Mouse (Mus musculus) ovary, postnatal 36 days (tissue): ENCODE measurements around the gene Lrrc23.
A peak's percentile ranks its signal among the peaks of the same experiment; 100 is the strongest.
"Not testable (repeated sequence)": the region's sequence is repeated elsewhere in the genome, so short reads cannot be mapped to it uniquely, and the experiment has no call there.

Experiments used
- DNase-seq: peaks from one replicate; pipeline ENCODE4 v3.0.0; 2022; ENCODE audit warnings: low spot score, mixed read lengths

The Lrrc23 gene

DNA sequence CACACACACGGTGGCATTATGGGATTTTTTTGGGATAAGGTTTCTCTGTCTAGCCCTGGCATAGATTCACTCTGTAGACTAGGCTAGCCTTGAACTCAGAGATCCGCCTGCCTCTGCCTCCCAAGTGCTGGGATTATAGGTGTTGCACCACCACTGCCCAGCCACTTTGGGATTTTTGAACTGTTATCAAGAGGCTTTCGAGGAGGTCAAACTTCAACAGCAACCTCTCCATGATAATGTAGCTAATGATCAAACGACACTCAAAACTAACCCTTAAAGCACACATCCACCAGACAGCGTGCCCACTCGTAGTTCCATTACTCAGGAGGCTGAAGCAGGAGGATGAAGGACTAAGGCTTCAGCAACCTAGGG is 28.4 kb upstream of the Lrrc23 start:
- no peak for DNase-seq

DNA sequence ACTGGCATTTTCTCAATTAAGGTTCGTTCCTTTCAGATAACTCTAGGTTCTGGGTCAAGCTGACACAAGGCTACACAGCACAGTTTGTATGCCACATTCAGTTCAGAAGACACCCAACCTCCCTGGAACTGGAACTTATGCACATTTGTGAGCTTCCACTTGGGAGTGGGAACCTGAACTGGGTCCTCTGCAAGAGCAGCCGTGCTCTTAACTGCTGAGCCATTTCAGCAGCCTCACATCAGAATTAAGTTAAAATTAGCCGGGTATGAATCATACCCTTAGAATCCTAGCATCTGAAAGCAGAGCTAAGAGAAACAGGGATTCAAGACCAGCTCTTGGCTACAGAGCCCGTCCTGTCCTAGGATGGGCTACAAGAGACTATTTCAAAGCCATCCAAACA is 27.8 kb upstream of the Lrrc23 start:
- DNase-seq = no peak

DNA sequence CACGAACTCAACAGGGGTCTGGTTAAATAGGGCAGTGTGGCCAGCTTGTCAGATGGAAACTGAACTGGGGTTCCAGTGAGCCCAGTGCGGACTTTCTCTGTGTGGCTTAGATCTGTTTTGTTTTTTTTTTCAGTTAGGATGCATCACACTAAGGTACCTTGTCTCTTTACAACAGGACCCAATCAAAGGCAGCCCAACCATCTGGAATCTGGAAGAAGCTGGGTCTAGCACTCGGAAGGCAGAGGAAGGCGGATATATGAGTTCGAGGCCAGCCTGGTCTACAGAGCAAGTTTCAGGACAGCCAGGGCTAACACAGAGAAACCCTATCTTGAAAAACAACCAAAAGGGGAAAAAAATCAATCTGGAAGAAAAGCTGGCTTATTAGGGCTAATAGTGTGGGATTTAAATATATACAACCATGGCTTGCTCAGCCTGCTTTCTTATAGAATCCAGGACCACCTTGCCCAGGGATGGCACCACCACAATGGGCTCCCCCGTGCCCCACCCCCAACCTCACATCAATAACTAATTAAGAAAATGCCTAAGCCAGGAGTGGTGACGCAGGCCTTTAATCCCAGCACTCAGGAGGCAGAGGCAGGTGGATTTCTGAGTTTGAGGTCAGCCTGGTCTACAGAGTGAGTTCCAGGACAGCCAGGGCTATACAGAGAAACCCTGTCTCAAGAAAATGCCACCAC is 27.1 kb upstream of the Lrrc23 start:
- no peak for DNase-seq

DNA sequence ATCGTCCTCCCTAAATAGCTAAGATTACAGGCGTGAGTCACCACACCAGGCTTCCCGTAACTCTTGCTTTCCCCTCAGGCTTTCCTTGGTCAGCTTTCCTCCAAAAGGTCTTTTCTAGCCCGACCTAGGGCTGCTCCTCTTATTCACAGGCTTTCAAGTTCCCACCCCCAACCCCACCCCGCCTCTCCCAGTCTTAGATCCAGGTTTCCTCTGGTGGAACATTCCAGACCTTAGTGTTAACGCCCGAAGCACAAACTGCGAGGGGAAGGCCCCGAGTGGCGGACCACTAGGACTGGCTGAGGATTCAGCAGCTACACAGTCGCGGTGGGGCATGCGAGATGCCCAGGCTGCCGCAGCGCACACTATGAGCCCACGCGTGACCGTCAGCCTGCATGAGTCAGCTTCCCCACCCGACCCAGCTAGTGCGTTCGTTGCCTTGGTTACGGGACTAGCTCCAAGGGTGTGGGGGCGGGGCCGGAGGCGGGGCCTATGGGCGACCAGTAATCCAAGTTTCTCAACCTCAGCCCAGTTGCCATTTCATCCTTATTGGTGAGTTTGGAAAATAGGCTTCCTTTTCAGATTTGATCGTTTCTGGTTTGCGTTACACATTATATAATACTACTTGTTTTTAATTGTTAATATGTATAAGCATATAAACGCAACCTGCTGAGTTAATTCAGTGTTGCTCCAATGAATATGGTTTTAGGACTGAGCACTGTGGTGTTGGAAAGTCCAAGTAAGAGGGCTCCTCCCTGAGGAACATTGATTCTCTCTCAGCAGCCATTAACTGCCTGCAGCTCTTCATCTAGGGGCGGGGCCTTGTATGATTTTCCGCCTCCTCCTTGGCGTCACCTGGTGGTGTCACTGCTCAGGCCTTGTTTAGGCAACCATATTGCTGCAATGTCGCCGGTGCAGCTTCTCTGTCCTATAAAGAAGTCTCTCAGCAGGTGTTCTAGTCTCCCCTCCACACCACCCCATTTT is 26.1 kb upstream of the Lrrc23 start:
- DNase-seq = peak; percentile 95

DNA sequence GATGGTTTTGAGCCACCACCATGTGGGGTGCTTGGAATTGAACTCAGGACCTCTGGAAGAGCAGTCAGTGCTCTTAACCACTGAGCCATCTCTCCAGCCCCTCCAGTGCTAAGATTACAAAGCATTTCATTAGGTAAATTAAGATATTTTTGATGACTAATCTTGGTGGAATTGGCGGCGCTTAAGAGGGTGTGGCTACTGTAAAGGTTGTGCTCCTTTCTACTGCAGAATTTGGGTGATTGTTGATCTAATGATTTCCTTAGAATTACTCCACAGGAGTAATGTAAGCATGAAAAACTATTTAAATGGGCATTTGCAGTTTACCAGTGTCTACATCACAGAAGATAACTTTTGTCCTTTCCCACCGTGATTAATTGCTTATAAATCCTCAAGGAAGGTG is 24.8 kb upstream of the Lrrc23 start:
- DNase-seq = no peak

DNA sequence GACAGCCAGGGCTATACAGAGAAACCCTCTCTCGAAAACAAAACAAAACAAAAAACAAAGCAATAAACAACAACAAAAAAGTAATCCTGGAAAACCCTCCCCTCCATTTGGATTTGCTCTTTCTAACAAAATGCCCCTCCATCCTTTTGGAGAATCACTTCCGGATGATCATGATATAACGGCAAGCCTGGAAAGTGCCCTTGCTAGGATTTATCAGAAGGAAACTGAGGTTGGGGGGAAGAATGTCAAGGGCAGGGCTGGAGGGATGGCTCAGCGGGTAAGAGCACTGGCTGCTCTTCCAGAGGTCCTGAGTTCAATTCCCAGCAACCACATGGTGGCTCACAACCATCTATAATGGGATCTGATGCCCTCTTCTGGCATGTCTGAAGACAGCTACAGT is 24.2 kb upstream of the Lrrc23 start:
- not testable (repeated sequence) for DNase-seq

DNA sequence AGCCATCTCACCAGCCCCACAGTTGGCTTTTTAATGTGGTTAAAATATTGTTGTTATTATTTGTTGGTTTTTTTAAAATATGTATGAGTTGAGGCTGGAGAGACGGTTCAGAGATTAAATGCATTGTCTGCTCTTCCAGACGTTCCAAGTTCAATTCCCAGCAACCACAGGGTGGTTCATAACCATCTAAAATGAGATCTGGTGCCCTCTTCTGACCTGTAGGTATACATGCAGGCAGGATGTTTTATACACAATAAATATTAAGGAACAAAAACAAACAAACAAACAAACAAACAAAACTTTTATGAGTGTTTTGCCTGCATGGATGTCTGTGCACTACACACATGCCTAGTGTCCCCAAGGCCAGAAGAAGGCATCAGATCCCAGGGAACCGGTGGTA is 23.5 kb upstream of the Lrrc23 start:
- no peak for DNase-seq

DNA sequence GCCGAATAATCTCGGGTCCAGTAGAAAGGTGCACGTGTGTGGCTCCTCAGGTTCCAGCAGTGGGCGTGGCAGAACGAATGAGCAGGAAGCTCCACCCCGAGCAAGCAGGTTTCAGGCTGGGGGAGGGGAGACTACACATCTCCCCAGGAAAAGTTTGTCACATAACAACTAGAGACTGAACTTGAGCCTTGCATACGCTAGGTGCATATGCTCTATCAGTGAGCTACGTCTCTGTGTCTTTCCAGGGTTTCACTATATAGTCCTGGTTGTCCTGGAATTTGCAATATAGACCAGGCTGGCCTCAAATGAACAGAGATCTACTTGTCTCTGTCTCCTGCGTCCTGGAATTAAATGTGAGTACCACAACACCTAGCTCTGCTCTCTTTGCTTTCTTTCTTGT is 22.9 kb upstream of the Lrrc23 start:
- DNase-seq = not testable (repeated sequence)

DNA sequence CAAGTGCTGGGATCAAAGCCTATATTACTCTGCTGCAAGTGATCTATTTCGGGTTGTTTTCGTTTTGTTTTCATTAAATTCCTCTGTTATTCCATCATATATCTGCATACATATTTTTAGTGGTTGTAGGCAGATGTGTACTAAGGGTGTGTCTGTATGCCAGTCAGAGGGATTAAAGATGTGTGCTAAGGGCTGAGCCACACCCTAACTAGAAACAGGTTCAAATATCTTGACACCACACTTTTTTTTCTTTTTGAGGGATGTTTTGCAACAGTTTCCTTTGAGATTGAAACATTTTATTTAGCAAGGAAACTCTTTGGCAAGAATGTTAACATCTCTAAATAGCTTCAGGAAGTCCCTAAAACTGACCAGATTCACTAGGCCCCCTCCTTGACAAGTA is 16.7 kb upstream of the Lrrc23 start:
- no peak for DNase-seq

DNA sequence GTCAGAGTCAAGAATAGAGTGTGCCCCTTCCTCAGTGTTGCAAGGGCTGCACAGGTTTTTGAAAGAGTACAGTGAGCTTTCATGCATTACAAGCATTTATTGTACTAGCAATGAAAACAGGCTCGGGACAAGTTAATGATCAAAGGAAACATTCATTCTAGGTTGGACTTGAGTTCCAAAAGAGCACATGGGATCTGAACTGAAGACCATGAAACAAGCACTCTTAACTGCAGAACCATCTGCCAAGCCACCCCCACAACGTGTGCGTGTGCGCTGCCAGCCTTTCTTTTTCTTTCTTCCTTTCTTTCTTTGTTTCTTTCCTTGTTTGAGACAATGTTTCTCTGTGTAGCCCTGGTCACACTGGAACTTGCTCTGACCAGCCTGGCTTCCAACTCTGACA is 16.3 kb upstream of the Lrrc23 start:
- DNase-seq = no peak

DNA sequence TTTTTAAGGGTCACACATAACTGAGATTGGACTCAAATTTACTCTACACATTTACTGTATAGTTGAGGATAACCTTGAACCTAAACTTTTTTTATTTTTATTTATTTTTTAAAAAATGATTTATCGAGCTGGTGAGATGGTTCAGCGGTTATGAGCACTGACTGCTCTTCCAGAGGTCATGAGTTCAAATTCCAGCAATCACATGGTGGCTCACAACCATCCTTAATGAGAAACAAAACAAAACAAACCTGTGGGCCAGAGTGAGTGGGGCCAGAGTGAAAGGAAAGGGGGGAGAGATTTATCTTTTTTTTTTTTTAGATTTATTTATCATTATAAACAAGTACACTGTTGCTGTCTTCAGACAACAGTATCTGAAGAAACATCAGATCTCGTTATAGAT is 12.4 kb upstream of the Lrrc23 start:
- no peak for DNase-seq

DNA sequence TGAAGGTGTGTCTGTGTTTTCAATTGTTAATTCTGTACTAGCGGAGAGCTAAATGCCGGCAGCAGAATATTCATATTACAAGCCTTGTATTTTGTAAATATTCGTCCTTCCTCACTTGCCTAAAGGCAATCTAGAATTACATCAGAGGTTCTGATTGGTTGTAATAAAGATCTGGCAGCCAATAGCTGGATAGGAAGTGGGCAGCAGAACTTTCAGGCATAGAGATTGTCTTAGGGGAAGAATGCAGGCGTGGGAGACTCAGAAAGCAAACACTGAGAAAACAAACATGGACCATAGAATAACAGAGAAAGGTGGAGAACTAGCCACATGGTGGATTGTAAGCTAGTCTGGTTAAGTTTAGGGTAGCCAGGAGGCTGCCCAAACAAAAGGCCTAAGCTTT is 10.6 kb upstream of the Lrrc23 start:
- DNase-seq = no peak

DNA sequence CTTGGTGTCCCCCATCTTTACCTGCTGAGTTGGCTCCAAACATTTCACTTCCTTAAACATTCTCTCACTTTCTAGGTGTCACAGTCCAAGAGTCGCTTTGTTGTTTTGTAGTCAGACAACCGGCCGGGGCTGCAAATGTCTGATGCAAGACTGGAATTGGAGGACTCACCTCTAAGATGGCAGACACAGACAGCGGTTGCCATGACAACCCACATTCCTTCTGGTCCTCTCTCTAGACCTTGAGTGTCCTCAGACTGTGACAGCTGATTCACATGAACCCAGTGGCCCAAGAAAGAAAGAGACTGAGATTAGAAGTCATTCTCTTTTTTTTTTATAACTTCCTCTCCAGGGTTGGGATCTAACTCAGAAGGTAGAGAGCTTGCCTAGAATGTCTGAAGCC is 10.0 kb upstream of the Lrrc23 start:
- DNase-seq = no peak

DNA sequence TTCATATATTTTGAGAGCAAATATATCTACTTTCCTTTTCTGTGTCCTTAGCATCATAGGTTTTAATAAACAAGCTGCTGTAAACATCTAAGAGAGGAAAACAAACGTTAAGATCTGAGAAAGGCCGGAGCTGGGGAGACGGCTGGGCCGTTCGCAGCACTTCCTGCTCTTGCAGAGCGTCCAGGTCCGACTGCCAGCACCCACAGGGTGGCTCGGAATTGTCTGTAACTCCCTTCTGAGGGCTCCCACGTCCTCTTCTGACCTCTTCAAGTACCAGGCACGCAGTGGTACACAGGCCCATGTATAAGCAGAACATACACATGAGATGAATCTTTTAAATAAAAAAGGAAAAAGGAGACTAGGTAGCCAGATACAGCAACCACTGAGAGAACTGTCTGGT is 8.2 kb upstream of the Lrrc23 start:
- no peak for DNase-seq

DNA sequence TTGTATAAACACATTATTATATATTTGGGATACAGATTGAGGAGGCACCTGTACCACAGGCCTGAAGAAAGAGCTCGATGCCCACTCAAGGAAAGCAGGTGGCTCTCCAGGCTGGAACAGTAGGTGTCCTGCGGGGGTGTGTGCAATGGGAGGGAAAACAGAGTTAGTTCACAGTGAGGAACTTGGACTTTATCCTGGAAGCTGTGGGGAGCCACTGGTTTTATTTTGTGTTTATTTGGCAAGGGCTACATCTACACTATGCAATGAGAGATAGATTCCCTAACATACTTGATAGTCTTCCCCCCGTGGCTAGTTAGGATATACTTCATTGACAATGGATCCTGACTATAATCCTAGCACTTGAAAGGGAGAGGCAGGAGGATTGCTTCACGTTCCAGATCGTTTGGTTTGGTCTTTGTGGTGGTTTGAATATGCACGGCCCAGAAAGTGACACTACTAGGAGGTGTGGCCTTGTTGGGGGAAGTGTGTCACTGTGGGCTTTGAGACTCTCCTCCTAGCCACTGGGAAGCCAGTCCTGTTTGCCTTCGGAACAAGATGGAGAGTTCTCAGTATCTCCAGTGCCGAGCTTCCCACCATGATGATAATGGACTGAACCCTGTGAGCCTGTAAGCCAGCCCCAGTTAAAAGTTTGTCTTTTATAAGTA is 7.4 kb upstream of the Lrrc23 start:
- no peak for DNase-seq

DNA sequence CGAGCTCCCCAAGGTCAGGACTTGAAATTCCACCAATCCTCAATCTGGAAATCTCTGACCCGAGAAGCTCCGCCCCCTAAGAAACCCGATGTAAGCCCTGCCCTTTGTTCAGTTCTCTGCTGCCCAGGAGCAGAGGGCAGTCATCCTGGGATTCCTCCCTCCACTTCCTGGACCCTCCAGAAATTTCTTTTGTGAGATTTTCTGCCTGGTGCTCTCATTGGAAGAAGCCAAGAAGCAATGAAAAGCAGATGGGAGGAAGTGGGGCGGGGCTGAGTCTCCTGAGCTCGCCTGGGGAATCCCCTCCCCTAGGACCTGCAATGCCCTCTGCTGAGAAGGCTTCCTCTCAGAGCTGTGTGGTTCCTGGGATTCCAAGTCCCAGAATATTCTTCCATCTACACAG is 2.9 kb upstream of the Lrrc23 start:
- no peak for DNase-seq

DNA sequence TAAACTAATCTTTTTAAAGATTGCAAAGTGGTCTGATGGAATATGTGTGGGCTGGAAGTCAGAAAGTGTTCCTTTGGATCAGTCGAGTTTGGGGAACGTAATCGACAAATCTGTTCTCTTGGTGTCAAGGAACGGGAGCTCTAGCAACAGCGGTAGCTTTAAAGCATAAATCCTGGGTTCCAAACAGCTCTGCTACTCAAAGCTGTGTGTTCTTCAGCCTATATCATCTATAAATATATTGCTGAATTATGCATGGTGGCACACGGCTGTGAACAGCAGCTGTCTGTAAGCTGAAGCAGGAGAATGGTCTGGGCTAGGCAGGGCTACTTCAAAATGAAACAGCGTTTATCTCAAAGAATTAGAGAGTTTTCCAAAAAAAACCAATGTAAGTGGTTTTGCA is 1.4 kb upstream of the Lrrc23 start:
- DNase-seq = no peak

DNA sequence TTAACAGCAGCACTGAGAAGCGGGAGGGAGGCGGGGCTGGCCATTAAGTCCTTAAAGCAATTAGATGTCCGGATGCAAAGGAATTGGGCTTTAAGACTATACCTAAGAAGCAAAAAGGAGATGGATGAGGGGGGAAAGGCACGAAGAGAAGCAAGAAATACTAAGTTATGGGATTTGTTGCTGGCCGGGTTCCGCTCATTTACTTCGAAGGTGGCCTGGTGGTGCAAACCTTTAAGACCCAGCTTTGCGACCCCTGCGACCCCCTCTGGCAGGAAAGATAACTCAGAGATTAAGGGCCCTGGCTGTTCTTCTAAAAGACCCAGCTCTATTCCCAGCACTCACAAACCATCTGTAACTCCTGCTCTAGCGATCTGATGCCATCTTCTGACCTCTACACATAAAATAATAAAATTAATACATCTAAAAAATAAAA is 473 bp upstream of the Lrrc23 start:
- DNase-seq = no peak

DNA sequence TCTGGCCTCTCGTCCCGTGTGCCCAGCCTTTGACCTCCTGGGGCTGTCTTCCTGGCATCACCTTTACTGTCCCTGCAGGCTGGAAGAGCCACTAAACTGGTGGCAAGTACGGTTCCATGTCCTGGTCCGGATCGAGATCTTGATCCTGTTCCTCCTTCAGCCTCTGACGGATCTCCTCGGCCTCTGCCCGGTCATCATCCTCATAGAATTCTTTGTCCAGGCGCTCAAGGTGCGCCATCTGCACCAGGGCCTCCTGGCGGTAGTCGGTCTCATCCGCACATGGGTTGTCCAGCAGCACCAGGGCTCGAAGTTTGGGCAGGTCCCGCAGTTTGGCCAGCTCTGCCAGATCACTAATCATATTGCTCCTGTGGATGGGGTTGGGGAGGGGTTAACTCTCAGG is 9.0 kb downstream of the Lrrc23 start:
- DNase-seq = no peak

DNA sequence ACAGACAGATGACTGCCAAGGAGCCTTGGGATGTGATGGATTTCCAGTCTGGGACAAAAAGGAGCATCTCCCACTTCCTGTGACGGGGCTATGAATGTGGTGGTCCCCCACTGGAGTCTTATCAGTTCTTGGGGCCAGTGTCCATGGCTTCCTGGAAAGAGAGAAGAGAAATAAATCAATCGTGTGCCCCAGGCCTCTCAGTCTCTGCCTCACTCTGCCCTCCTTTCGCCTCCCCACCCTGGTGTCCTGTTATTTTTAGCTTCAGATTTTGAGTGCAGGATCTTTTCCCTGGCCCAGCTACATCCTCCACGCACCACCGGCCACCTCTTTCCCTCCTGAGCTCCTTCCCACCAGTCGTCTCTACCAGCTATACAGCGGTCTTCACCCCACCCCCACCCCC is 9.5 kb downstream of the Lrrc23 start:
- DNase-seq = no peak

DNA sequence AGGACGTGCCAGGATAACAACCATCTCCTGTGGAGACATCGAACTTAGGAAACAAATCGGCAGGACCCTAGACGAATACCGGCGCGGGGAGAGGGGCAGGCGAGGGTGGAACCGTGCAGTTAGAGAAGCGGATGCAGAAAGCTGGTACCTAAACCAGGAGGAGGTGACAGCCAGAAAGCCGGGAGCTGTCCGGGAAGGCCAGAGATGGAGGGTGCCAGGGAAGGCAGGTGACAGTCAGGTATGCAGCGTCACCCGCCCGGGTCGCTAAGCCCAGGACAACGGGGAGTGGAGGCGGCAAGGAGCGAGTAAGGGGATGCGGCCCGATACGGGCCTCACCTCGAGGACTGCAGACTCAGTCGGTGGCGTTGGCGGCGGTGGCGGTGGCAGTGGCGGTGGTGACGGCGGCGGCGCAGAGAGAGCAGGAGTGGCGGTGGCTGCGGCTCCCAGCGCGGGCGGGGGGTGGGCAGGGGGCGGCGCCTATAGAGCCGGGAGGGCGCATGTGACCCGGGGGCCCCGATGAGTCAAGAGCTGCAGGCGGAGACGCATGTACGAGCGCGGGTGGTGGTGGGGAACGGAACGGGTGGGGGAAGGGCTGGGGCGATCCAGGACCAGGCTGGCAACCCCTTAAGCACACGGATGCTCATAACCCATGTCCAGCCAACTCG is 10.3 kb downstream of the Lrrc23 start, which contains the start of gene Eno2:
TSS of gene Eno2 (minus strand) at position 573 of the 665 bp plus-strand sequence.
- DNase-seq = no peak

DNA sequence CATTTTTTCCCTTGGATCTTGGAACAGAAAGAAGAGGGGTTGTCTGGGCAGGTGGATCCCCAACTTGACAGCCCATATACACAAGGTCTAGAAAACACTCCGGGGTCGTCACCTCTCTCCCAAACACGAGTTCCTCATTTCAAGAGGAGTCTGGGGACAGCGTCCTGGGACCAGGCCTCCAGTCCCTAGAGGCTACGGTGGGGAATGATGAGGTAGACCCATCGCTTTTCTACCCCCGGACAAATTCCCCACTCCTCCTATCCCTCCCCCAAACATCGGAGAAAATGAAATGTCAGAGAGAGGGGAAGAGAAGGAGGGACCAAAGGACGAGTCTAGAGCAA is 10.9 kb downstream of the Lrrc23 start:
- no peak for DNase-seq
